Mouse (Mus musculus) ovary, adult 18-20 months (tissue): ENCODE data around the gene Grk3.

ENCODE experiments used
- DNase-seq: peaks from one replicate; pipeline ENCODE4 v3.0.0; 2022; ENCODE audit warnings: low spot score, mixed read lengths

Grk3 gene

DNA sequence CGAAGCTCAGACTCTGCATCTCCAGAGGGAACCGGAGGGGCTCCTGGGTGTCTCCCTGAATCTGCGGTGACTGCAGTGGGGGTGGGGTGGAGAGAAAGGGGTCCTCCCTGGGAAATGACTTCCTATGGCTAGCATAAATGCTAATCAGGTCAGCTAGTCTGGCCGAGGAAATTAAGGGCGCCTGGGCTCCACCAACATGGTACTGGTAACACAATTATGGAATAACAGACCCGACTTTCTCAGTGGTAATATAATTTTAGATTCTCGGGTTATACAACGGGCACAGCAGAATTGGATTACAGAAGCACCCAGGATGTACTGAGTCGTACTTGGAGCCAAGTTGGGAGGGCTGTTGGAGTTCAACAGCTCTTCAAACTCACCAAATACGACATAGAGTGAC is 79.0 kb downstream of the Grk3 start:
- no peak for DNase-seq

DNA sequence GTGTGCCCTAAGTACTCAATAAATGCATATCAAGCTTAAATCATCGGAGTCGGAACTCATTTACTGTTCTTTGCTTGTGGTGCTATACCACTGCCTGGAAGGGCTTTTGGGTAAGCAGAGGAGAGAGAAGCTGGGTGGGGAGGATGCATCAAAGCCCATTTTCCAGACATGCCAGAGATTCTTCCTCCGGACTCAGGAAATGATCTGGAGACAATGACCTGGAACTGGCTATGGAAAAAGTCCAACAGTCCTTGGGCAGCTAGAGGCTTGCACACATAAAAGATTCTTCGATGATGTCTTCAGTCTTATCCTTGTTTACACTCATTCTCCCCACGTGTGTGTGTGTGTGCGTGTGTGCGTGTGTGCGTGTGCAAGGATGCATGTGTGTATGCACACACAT is 80.2 kb downstream of the Grk3 start:
- DNase-seq: no peak

DNA sequence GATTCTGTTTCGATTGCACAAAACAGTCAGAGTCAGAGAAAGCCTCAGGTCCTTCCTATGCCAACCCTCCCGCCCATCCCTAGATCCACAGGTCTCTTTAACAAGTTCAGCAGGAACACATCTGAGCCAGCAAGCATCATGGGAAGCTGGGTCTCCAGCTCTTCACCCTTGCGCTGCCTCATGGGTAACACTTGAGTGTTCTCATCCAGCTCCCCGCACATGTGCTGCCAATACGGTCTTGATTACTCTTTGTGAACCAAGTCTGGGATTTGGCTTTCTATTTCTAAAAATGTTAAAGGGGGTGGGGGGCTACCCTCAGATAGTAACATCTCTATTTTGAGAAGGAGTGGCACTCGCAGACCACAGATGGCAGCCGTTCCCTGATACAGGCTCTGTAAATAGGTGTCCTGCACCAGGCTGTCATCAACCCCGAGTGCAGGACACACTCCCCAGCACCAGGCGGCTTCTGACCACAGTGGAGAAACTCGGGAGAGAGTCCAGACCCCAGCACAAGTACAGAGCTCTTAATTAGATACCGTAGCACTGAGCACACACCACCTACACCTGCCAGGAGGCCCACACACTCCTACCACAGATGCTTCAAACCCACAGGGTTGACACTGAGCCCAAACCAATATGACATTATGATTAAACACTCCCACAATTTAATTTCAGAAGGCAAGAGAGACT is 82.6 kb downstream of the Grk3 start:
- DNase-seq: no peak

DNA sequence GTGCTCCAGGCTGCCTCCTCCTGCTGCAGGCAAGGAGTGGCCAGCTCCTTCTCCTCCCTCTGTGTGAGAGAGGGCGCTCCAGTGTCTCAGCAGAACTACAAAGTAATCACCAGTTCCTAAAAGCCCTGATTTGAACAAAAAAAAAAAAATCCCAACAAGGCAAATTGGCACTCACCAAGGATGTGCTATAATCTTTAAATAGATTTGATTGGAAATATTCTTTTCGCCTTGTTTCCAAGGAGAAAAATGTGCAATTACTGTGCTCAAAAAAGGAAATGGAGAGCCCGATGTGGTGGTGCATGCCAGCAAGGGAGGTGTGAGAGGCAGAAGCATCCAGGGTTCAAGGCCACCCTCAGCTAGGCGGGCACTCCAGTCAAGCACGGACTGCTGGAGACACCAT is 83.7 kb downstream of the Grk3 start:
- DNase-seq: no peak

DNA sequence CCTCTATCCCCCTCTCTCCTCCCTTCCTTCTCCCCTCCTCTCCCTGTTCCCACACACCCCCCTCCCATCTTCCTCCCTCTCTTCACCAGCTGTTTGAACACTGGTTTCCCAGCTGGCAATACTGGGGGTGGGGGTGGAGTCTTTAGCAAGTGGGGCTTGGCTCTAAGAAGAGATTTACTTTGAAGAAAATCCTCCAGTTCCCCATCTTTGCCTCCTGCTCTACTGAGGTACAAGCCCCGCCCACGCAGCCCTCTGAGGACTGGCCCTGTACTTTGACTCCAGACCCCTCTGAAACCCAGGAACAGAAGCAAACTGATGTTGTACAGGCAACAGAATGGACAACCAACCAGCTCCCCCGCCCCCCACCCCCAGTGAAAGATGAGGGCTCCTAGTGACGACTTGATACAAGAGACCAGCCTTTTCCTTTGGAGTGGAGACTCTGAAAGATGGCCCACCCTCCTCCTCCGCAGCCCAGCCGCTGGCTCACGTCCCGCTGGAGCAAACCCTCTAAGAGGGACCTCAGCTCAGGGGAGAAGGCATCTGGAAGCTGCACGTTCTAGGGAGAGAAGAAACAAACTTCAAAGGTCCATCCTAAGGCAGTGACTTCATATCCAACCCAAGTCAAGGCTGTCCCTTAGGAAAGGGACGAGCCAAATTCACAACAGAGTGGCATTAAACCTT is 87.2 kb downstream of the Grk3 start:
- DNase-seq: no peak

DNA sequence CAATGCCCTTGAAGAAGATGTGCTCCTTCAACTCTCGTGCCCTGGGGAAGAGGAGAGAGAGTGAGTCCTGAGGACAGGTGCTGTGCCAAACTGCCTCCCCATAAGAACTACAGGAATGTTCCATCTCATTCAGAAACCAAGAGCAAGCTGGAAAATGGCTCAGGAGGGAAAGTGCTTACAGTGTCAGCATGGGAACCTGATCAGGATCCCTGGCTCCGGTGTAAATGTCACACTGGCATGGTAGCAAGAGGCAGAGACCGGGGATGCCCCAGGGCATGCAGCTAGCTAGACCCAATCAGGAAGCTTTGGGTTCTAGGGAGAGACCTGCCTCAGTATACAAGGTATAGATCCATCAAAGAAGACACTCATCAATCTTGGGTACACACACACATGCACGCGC is 90.2 kb downstream of the Grk3 start:
- DNase-seq: no peak

DNA sequence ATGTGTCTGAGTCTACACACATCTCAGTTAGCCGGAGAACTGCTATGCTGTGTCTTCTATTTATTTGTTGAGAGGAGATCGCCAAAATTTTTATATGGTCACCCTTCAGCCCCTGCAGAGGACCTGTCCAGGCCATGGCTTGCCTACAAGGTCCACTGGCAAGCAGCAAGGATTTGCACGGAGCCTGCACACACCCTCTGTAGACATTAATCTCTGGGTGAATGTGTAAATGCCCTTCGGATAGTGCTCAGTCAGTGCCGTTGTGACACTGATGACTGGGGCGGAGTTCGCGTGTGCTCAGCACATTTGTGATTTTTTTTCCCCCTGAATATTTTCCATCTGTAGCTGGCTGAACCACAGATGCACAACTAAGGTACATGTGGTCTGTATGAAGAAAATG is 90.8 kb downstream of the Grk3 start:
- DNase-seq: no peak

DNA sequence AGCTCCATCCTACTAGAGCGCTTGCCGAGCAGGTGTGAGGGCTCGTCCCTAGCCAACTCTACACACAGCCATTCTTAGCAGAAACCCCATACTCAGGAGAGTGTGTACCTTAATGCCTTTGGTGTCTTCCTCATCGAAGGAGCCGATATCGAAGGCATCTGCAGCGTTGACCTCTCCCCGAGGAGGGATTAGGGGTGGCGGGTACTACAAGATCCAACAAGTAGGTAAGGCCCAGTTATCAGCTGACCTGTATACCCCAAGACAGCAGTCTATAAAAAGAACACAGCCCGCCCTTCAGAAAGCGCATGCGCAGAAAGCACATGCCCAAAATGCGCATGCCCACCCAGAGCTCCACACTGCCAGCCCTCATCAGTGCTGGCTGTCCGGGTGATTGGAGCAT is 91.8 kb downstream of the Grk3 start:
- DNase-seq: no peak

DNA sequence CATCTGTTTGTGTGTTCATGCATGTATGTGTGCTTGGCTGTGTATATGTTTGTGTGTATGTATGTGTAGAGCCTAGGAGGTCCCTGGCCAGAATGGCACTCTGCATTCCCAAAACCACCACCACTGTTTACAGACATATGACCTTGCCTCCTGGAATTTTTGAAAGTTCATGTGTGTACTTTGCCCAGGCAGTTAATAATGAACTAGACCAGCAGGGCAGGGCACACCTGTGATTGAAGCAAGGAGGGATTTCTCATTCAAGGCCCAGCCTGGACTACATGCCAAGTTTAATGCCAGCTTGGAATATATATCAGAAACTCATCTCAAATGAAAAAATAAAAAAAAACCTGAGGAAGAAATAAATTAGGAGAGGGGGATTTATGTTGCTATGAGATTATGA is 93.7 kb downstream of the Grk3 start:
- DNase-seq: no peak

DNA sequence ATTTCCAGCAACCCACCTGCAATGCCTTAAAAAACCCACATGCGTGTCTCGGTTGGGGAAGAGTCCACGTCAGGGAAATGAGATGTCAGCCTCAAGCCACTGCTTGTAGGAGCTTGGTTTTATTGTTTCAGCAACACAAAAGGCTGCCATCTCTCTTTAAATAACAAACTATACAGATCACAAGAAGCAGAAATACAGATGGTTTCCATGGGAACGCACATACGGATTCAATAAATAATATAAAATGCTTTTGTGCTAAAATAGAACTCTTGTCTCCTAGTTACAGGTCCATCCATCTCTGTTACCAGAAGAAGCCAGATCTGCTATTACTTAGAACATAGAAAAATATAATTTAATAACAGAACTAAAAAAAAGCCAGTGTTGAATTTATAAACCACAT is 105.2 kb downstream of the Grk3 start:
- no peak for DNase-seq

DNA sequence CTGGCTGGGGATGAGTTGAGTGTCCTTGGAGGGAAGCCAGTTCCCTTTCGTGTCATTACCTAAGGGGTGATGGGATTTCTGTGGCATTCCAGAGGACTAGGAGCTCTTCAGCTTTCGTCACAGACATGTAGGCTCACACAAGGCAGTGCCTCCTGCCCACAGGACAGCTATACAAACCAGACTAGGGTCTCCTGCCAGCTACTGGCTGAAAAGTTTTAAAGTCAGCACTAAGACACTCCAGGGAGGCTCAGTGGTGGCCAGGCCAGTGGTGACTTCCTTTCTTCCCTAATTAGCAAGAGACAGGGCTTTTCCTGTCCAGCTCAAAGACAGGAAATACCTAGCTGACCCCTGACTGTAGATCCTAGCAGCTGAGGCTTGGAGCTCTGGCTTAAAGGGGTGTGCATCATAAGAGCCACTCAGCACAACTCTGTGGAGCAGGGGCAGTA is 107.4 kb downstream of the Grk3 start:
- no peak for DNase-seq

DNA sequence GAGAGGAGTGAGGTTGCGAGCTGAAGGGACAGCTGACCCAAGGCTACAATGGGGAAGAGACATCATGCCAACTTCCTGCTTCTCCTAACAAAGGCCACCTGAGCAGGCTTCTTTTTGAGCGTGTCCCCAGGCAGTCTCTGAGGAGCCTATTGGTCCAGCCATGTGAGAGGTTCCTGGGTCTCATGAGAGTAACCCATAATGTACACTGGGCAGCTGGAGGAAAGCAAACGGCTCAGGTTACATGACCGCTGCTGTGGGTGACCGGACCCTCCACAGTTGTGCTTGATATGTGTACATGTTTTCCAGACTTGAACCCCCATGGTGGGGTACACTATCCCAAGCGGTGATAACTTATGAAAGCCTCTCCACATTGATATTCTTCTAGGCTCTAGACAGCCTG is 108.1 kb downstream of the Grk3 start:
- DNase-seq: no peak

DNA sequence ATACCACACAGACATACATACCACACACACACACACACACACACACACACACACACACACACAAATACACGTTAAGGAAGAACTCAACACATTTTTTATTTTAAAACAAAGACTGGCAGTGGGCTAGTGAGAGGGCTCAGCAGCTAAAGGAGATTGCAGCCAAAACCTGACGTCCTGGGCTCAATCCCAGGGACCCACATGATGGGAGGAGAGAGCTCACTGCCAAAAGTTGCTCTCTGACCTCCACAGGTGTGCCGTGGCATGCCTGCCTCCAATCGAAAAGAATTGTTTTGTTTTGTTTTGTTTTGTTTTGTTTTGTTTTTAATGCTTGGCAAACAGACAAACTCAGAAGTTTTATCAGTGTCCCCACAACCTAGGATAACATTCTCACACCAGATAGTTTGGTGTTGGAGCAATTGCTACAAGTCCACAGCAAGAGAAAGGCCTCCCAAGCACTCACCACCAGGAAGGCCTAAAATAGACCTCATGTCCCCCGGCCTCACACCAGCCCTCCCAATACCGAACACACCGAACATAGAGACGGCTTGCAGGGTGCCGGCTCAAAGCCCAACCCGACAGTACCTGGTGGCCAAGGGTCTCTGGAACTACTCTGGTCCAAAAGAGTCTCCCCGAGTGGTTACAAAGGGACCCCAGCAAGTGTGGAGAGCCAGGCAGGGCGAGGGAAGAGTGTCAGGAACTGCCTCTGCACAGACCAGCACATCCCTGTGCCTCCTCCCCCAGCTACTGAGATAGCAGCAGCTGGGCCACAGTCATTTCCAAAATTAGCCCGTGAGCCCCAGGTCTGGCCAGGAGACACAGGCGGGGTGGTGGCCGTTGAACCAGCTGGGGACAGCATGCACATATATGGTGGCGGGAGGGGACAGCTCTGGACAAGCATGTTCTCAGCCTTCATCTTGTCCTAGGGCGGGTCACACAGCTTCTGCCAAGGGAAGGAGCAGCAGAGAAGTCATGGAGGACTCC is 119.6 kb downstream of the Grk3 start, which contains the start of gene Myo18b:
Gene Myo18b (minus strand): TSS at position 689 of the 981 bp plus-strand sequence.
- no peak for DNase-seq

DNA sequence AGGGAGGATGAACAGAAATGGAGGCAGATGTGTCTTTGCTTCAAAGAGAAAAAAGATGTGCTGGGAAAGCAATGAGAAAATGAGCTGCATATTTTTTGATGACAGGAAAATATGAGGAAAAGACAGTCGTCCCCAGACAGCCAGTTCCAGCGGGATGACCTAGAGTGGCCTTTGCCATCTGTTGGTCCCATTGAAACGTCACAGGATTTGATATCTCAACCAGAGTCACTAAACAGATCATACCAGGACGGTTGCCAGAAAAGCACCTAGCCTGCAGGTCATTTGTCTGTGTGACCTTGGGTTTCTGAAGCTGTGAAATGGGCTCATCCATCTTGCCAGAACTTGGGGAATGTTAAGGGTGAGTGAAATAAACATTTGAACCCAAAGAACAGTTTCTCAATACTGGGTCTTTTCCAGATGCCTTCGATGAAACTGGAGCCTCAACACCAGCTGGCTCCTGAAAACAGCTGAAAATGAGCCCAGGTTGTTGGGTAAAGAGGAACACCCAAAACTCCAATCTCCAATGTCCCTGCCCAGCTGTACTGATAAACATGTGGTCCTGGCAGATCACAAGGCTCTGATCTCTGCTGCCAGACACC is 122.0 kb downstream of the Grk3 start:
- no peak for DNase-seq

DNA sequence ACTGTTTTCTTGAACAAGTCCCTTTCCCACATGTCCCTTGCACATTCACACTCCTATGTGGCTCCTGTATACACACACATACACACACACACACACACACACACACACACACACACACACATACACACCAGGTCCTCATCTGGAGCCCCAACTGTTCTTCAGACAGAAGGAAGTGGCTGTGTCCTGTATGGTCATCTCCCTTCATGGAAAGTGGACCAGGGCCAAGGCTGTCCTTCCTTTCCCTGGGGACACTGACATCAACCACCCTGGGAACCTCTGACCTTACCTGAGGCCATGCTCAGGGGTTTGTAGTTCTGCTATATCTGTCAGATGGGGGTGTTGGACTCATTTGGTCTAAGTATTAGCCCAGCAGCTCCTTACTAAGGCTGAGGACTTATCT is 123.2 kb downstream of the Grk3 start:
- DNase-seq: no peak

DNA sequence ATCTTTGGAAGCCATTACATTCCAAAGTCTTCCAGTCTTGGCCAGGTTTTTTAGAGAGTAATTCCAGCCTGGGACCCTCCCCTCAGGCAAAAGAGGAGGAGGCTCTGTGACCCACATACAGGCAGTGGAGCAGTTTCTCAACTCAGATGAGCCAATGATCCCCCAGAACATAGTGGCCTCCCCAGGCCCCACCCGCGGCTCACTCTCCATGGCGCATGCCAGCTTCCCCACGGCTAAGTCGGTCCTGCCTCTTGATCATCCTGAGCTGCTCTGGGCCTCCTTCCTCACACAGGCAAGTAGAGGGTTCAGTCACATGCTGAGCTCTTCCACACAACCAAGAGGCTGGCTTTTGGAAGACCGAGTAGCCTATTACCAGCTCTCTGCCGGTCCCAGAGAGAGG is 126.9 kb downstream of the Grk3 start:
- no peak for DNase-seq

DNA sequence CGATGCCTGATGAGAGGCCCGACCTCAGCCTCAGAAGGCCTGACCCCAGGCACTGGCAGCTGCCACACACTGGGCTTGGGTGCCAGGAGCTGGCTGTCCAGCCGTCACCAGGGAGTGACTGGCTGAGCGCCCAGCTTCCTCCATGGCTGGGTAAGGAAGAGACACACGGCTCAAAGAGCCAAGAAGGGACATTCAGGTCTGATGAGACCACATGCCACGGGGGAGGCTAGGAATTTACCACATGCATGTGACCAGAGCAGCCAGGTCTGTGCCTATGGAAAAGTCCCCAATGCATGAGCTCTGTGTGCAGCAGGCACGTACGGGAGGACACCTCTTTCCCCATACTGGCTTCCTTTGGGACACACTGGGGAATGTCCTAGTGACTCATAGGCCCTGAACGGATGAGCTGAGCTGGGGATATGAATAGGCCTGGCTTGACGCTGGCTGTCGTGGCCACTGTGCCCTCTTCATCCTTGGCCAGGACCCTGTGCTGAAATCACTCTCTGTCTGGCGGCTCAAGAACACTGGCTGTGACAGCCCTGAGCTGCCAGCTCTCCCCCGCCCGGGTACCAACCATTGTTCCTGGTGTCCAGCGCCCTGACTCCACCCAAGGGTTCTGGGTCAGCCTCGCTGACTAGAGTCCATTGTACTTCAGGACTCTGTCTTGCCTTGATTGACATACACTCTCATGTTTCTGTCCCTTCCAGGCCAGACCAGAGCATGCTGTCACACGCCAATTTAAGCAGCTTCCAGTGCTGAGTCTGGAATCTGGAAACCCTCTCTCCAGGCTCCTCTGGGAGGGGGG is 128.7 kb downstream of the Grk3 start:
- no peak for DNase-seq

DNA sequence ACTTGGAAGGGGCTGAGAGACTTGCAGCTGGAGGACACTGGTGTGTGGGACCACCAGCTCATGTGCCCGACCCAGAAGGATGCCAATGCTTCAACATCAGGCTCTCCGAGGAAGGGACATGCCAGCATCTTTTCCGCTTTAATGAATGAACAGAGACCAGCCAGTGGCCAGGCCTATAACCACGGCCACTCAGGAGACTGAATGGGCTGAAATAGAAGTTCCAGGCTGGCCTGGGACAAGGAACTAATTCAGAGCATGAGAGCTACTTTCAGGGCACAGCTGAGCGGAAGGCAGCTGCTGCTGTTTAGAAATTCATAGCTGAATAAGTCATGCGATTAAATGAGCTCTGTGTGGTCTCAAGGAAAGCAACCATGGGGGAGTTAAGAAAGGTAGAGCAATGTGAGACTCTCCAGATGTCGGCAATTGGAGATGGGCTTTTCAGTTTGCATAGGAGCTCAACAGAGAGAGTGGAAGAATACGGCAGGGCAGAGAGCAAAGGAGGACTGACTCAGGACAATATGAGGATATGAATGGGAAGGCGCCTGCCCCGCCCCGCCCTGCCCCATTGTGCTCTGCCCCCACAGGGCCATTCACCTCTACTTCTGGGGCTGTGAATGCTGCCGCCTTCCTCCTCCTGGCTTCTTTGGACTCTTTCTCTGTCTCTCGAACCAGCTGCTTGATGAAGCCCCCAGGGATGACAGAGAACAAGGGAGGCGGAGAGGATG is 138.0 kb downstream of the Grk3 start:
- DNase-seq: no peak

DNA sequence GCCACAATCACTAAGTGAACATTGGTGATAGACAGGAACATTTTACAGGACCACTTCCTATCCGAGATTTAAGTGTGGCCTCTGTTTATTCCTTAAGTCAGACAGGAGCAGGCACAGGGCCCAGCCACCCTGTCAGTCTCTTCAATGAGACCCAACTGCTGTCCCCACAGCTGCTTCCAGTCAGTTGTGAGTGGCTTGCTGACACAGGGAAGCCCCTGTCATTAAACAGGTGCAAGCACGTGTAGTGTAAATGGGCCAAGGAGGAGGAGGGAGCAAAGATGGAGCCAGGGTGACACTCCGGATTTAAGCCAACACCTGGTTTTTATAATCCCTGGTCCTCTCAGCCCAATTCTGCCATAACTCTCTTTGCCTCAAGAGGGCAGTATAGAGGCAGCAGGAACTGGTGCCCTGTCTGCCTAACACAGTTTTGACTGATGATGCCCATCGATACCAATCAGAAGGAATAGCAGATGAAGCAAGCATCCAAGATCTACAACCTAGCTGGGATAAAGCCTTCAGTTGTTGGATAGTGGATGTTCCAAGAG is 138.7 kb downstream of the Grk3 start:
- no peak for DNase-seq

DNA sequence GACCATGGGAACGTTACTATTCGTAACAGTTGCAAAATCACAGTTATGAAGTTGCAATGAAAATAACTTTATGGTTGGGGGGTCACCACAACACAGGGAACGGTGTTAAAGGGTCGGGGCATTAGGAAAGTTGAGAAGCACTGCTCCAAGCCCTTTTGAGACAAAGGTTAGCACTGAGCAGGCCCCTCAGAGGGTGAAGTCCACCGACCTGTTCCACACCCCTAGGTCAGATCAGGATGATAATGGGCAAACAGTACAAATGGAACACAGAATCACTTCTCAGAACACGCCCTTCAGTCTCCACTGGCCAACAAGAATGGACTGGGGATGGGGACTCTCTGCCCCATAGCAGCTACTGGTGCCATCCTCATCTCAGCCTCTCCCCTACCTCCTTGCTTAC is 142.6 kb downstream of the Grk3 start:
- DNase-seq: no peak
